Mouse (Mus musculus) lung, postnatal 0 days (tissue): ENCODE measurements around the gene Tiparp. TPM values are rescaled to one million over a fixed set of nuclear protein-coding genes. Genes with fewer than 3 reads are reported as not detected.
A peak's percentile ranks its signal among the peaks of the same experiment; 100 is the strongest.

ENCODE experiments used
- ATAC-seq: fragments of 200-750 bp; cut with Nextera tagmentation; 2 replicates; pipeline ENCODE4 v1.8.0; 2017; ENCODE audit warnings: moderate library complexity
- DNase-seq: peaks from one replicate; pipeline ENCODE4 v3.0.0-alpha.2; 2016; ENCODE audit warnings: low spot score
- H3K27ac ChIP-seq: fragments of 300-500 bp; sonication (generic); 2 replicates; pipeline ENCODE4 v1.5.1; 2014; ENCODE audit warnings: antibody characterized with exemption, mild to moderate bottlenecking, low read length, mixed read lengths
- H3K27me3 ChIP-seq: fragments of 300-500 bp; sonication (generic); replicated peaks from 2 replicates; pipeline ENCODE4 v1.6.1; 2014; ENCODE audit warnings: low read length, mixed read lengths; ENCODE audit not compliant: insufficient read depth
- H3K36me3 ChIP-seq: fragments of 300-500 bp; sonication (generic); 2 replicates; pipeline ENCODE4 v1.6.1; 2014; ENCODE audit warnings: low read length, mixed read lengths; ENCODE audit not compliant: insufficient read depth
- H3K4me1 ChIP-seq: fragments of 300-500 bp; sonication (generic); 2 replicates; pipeline ENCODE4 v1.6.1; 2014; ENCODE audit warnings: antibody characterized with exemption, low read depth, low read length, mixed read lengths; ENCODE audit not compliant: insufficient read depth
- H3K4me2 ChIP-seq: fragments of 300-500 bp; sonication (generic); replicated peaks from 2 replicates; pipeline ENCODE4 v1.6.1; 2014; ENCODE audit warnings: low read depth, mild to moderate bottlenecking, low read length, moderate library complexity, mixed read lengths
- H3K4me3 ChIP-seq: fragments of 300-500 bp; sonication (generic); 2 replicates; pipeline ENCODE4 v1.5.1; 2014; ENCODE audit warnings: low read depth, low read length
- H3K9ac ChIP-seq: fragments of 300-500 bp; sonication (generic); replicated peaks from 2 replicates; pipeline ENCODE4 v1.6.1; 2014; ENCODE audit warnings: low read depth, mild to moderate bottlenecking
- H3K9me3 ChIP-seq: fragments of 300-500 bp; sonication (generic); 2 replicates; pipeline ENCODE4 v1.6.1; 2016; ENCODE audit warnings: low read length, mixed read lengths
- CTCF ChIP-seq: IDR thresholded peaks from 2 replicates; pipeline ENCODE4 v1.5.1; 2016; ENCODE audit warnings: antibody characterized with exemption, mild to moderate bottlenecking
- EP300 ChIP-seq: IDR thresholded peaks from 2 replicates; pipeline ENCODE4 v1.6.1; 2016; ENCODE audit warnings: antibody characterized with exemption, mild to moderate bottlenecking, control low read depth
- WGBS: fragments of 180-500 bp; shearing (Covaris S2); extraction: QIAGEN DNeasy Blood & Tissue Kit; methylation state at CpG from one replicate; pipeline ENCODE4 v1.1.7; 2014; 5-methylcytosine and 5-hydroxymethylcytosine counted together
- polyA plus RNA-seq: library from polyadenylated mRNA; unstranded; fragments of >200 nt; fragmentation: Nextera tagmentation; extraction: Ambion mirVana; gene quantifications from 2 replicates; pipeline ENCODE4 v1.2.1, GENCODE M21; 2015

Gene Tiparp
- polyA plus RNA-seq, 1 experiment from 2014 or later: 45.1 TPM

GRCm38 (mm10) chr3:65584329-65584728, 56.1 kb downstream of the Tiparp start:
- Histone ChIP-seq H3K36me3 (no peaks in the 10 kb centered on the region), H3K27ac (no peak overlapping the region)
- ATAC-seq: no peak

GRCm38 (mm10) chr3:65585291-65585690, 57.1 kb downstream of the Tiparp start:
- Histone ChIP-seq H3K36me3 (no peaks in the 10 kb centered on the region), H3K4me3 (no peak overlapping the region), H3K4me1 (no peaks in the 10 kb centered on the region), H3K27ac (no peak overlapping the region), H3K9ac (no peak overlapping the region), H3K9me3 (no peaks in the 10 kb centered on the region), H3K4me2 (no peak overlapping the region), H3K27me3 (no peaks in the 10 kb centered on the region)
- 69% methylated on average over 8 of the region's 8 CpGs for WGBS
- ATAC-seq (no peak), DNase-seq (no peak)
- TF ChIP-seq EP300 (no peak), CTCF (no peak)

More at GRCm38 (mm10) chr3:65584329-65584728, 56.1 kb downstream of the Tiparp start:
- Histone ChIP-seq H3K9ac (no peak overlapping the region), H3K9me3 (no peaks in the 10 kb centered on the region), H3K4me2 (no peak overlapping the region), H3K4me1 (no peaks in the 10 kb centered on the region), H3K27me3 (no peaks in the 10 kb centered on the region), H3K4me3 (no peak overlapping the region)
- WGBS: 68% methylated on average over 1 of the region's 1 CpGs
- no peak for DNase-seq
- TF ChIP-seq CTCF (no peak), EP300 (no peak)

DNA sequence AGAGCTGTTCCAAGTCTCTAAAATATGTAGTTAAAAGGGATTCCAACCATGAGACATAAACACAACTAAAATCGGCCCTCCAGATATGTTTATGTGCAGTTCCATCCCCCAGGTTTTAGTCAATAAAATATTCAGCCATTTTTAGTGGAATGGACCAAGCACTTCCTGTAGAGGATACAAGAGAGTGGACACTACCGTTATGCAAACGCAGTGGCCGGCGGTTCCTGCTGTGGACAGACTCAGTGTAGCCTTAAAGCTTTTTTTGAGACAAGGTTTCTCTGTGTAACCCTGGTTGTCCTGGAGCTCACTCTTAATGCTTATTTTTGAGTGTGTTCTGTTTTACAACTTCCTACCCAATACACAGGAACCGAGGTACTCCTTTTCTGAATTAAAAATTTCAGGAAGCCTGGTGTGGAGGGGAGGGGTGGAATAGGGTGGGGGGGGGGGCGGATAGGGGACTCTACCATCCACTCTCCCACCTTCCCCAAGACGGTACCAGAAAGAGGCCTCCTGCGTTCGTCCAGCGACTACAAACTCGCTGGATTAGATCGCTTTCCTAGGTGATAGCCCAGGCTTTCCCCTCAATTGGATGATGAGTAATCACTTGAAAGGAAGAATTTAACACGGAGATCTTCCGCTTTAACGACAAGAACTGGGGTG, 57.7 kb downstream of the Tiparp start:
- 17% methylated on average over 16 of the region's 16 CpGs for WGBS
- DNase-seq: peak; percentile 8

GRCm38 (mm10) chr3:65586483-65586905, 58.3 kb downstream of the Tiparp start:
- H3K9ac ChIP-seq: 0 out of 2 replicates have a peak overlapping the region, but pooled peaks have one; percentile 2
- H3K4me1 ChIP-seq: no peaks in the 10 kb centered on the region
- ATAC-seq (peak; percentile 87), DNase-seq (peak; percentile 47)
- TF ChIP-seq CTCF (no peak), EP300 (no peak)
- peak overlapping the region; percentile 53 for H3K4me2 ChIP-seq
- WGBS: 5% methylated on average over 16 of the region's 16 CpGs
- no peak overlapping the region; the same call in 1 of the 2 replicates for H3K27ac ChIP-seq
- H3K36me3 ChIP-seq: no peaks in the 10 kb centered on the region
- no peaks in the 10 kb centered on the region for H3K27me3 ChIP-seq
- H3K9me3 ChIP-seq: no peaks in the 10 kb centered on the region
- H3K4me3 ChIP-seq: peak overlapping the region; percentile 30

More for the DNA sequence above, 57.7 kb downstream of the Tiparp start:
- H3K27ac ChIP-seq: no peak overlapping the region; the same call in 1 of the 2 replicates
- TF ChIP-seq EP300 (no peak), CTCF (no peak)
- H3K36me3 ChIP-seq: no peaks in the 10 kb centered on the region
- H3K4me3 ChIP-seq: peak overlapping the region; percentile 30
- no peaks in the 10 kb centered on the region for H3K9me3 ChIP-seq
- peak; percentile 30; the same call in 1 of the 2 replicates for ATAC-seq
- no peaks in the 10 kb centered on the region for H3K4me1 ChIP-seq
- peak overlapping the region; percentile 53 for H3K4me2 ChIP-seq
- H3K27me3 ChIP-seq: no peaks in the 10 kb centered on the region
- H3K9ac ChIP-seq: 0 out of 2 replicates have a peak overlapping the region, but pooled peaks have one; percentile 2

DNA sequence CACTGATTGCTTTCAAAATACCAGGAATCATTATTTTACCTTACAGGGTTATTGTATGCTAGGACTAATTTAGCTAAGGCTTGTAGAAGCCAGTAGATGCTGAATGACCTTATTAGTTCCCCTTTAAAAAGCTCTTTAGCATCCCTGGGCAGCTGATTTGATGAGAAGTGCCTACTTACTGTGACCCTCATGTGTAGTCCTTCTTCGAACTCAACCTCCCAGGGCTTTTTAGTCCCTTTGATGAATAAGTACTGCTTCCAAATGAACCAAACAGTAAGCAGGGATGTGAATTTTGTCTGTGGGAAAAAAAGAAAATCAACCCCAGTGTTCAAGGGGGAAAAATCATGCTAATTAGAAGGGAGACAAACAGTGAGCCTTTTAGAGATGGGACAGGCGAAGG, 58.8 kb downstream of the Tiparp start:
- Histone ChIP-seq H3K9ac (no peak overlapping the region), H3K27ac (no peak overlapping the region)
- WGBS: 69% methylated on average over 2 of the region's 2 CpGs

GRCm38 (mm10) chr3:65588424-65588823, 60.2 kb downstream of the Tiparp start:
- H3K27ac ChIP-seq: no peak overlapping the region
- ATAC-seq (no peak), DNase-seq (no peak)
- H3K9ac ChIP-seq: no peak overlapping the region
- H3K4me1 ChIP-seq: no peaks in the 10 kb centered on the region
- no peaks in the 10 kb centered on the region for H3K9me3 ChIP-seq
- H3K27me3 ChIP-seq: no peaks in the 10 kb centered on the region
- TF ChIP-seq CTCF (no peak), EP300 (no peak)
- WGBS: 82% methylated on average over 3 of the region's 3 CpGs
- no peak overlapping the region for H3K4me2 ChIP-seq
- no peaks in the 10 kb centered on the region for H3K36me3 ChIP-seq
- no peak overlapping the region for H3K4me3 ChIP-seq

More for the DNA sequence above, 58.8 kb downstream of the Tiparp start:
- no peaks in the 10 kb centered on the region for H3K36me3 ChIP-seq
- H3K4me1 ChIP-seq: no peaks in the 10 kb centered on the region
- no peaks in the 10 kb centered on the region for H3K9me3 ChIP-seq
- TF ChIP-seq EP300: no peak
- no peak for TF ChIP-seq CTCF
- no peaks in the 10 kb centered on the region for H3K27me3 ChIP-seq
- ATAC-seq (no peak), DNase-seq (no peak)
- no peak overlapping the region for H3K4me2 ChIP-seq
- H3K4me3 ChIP-seq: no peak overlapping the region
